Mouse (Mus musculus): ENCODE measurements around the gene Gm10273.
"Not testable (repeated sequence)": the region's sequence is repeated elsewhere in the genome, so short reads cannot be mapped to it uniquely, and the experiment has no call there.

The Gm10273 gene

DNA sequence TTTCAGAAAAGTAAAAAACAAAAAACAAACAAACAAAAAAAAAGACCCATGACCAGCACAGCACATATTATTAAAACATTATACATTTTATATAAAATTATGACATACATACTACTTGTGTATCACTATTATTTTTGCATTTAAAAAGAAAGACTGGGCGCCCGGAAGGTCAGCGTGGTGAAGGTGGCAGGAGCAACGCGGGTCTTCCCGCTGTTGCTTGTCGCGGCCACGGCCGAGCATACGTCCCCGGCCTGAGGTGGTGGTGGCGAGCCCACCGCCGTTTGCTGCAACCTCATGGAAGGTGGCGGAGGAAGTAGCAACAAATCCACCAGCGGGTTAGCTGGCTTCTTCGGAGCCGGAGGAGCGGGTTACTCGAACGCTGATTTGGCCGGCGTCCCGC, at the start of gene Gm10273:
Gene Gm10273 (plus strand): TSS at position 172 of the 400 bp plus-strand sequence.
- not testable (repeated sequence) for DNase-seq (ENCODE audit: low spot score)

DNA sequence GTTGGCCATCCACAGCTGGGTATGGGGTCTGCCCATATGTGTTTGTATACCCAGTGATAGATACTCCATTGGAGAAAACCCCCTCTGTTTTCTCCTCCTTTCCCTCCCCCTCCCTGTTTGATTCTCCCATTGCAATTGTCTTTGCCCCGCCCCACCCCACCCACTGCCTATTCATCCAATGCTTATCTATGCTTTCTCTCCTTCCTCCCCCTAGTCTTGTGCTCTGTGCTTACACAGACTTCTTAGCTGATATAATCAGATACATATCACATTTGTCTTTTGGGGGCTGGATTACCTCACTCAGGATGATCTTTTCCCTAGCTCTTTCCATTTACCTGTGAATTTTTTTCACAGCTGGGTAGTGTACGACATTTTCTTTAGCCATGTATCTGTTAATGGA, 48.9 kb upstream of the Gm10273 start:
- DNase-seq (ENCODE audit: low spot score), result no peak

DNA sequence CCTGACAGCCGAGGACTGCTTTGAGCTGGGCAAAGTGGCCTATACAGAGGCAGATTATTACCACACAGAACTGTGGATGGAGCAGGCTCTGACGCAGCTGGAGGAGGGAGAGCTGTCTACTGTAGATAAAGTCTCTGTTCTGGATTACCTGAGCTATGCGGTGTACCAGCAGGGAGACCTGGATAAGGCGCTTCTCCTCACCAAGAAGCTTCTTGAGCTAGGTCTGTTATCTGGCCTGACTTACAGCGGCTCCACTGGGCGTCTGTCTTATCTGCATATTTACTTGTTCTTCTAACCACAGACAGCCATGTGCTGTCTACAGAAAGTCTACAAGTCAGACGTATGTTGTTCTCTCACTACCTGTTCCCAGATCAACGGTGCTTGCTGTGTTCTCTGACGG, 47.2 kb upstream of the Gm10273 start:
- DNase-seq (ENCODE audit: low spot score), result no peak

DNA sequence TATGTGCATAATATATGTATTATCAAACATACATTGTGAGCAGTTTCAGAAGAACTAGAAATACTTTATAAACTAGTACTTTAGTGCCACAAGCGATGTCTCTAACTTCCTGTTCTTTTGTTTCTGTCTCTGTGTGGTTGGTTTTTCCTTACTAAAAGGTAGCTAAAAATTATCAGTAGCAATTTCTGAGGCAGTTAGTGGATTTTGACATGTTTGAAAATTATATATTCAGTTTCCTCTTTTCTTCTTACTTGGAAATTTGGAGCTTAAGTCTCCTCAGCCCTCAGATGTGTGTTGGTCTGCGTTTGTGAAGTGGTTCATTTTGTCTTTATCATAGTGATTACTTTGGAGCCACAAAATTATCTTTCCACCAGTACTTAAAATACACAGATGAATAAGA, 45.9 kb upstream of the Gm10273 start:
- no peak for DNase-seq (ENCODE audit: low spot score)

DNA sequence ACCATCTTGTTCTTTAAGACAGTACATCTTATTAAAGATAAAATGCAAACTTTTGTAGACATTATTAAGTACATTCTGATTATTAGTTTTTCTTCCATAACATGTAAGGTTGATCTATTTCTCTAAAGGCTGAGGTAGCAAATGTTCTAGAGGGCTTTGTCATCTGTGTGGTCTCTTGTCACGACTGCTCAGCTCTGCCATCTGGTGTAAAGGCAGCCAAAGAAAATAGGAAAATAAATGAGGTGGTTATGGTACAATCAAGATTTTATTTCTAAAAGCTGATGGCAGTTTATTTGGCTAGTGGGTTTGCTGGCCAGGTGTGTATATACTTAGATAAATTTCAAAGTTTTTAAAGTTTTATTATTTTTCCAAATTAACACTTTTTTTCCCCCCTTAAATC, 42.4 kb upstream of the Gm10273 start:
- DNase-seq (ENCODE audit: low spot score), result no peak

GRCm38 (mm10) chr10:59354120-59354519, 41.3 kb upstream of the Gm10273 start:
- DNase-seq (ENCODE audit: low spot score), result no peak

GRCm38 (mm10) chr10:59355020-59355419, 40.4 kb upstream of the Gm10273 start:
- no peak for DNase-seq (ENCODE audit: low spot score)

DNA sequence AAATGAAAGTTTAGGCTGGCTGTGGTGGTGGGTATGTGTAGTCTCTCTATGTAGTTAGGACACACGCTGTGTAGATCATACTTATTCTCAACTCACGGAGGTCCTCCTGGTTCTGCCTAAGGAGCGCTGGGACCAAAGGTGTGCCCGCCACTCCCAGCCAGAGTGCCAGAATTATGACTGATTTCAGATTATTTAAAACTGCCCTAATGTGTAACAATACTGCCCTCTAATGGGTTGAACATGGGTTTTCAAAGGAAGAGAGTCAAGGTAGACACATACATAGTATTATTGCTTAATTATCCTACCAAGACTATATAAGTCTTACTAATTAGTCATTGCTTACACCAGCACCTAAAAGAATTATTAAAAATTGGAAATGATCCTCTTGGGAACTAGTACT, 36.7 kb upstream of the Gm10273 start:
- no peak for DNase-seq (ENCODE audit: low spot score)

DNA sequence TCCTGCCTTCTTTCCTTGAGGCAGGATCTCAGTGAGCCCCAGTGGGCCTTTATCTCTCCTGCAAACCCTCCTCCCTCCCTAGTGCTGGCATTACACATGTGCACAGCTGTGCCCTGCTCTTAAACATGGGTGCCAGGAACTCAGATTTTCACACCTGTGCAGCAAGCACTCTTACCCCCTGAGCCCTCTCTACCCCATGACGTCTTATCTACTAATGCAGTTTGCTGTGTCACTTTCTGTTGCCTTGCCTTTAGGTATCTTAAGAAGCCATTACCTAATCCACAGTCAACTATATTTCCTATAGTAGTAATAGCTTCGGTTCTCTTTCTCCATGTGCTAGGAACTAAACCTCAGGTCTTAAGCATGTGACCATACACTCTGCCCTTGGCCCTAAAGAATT, 32.2 kb upstream of the Gm10273 start:
- DNase-seq (ENCODE audit: low spot score), result no peak

GRCm38 (mm10) chr10:59364551-59364950, 30.9 kb upstream of the Gm10273 start:
- no peak for DNase-seq (ENCODE audit: low spot score)

DNA sequence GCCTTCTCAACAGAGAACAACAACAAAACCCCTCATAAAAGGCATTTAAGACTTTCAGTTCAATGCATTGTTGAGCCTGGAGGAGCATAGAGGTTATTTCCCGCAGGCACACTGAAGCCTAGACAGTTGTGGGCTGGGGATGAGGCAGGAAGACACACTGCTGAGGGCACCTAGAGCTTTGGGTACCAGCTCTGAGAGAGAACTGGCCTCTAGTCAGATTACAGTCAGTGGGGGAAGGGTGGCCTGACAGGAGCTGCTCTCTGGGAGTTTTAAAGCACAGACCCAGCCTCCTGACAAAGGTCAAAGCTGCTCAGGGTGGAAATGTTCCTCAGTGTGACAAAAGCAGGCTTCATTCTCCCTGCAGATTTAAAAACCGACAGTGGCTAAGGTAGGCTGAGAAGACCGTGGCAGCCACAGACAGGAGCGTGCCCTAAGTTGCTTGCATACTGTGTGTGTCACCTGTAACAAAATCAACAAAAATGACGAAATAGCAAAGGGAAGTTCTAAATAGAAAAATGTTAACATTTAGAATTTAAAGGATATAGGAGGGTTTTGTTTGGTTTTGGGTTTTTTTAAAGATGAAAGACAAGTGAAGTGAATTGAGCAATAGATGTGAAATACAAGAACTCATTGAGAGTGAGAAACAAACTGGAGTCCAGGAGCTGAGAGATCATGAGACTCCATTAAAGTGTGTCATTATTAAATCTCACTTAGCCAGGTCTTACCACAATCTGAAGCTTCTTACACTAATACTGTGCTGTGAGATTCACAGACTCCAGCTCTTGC, 29.4 kb upstream of the Gm10273 start:
- no peak for DNase-seq (ENCODE audit: low spot score)

DNA sequence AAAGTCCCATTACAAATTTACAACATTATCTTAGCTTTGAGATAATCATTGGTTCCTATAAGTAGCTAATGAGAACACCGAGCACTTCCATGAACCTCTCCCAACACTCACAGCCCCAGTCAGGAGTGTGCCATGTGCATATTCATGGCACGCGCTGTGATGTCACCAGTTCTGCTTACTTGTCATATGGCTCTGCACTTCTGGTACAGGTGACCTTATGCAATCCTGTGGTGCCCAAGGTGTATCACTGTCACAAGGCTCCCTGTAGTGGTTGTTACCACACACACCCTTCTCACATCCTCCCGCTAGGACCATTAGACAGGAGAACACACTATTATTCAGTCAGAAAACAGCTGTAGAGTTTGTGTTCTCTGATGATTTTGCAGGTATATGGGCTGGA, 28.7 kb upstream of the Gm10273 start:
- DNase-seq (ENCODE audit: low spot score), result no peak

DNA sequence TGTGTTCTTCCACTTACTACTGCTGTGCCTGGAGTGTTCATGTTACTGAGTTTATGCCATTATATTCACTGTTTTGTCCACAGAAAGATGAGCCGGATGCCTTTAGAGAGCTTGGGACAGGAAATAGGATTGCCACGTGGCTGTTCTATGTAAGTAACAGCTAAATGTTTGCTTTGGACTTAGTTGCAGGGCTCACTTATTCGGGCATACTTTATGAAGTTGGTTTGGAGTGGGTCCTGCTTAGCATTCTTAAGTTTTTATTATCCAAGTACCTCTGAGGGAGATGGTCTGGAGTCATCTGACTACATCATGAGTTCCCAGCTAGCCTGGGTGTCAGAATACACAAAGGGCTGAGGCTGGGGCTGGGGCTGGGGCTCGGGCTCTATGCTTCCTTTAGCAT, 28.2 kb upstream of the Gm10273 start:
- no peak for DNase-seq (ENCODE audit: low spot score)

- no peak for DNase-seq (ENCODE audit: low spot score)
Observed at GRCm38 (mm10) chr10:59368729-59369128, 26.7 kb upstream of the Gm10273 start.

DNA sequence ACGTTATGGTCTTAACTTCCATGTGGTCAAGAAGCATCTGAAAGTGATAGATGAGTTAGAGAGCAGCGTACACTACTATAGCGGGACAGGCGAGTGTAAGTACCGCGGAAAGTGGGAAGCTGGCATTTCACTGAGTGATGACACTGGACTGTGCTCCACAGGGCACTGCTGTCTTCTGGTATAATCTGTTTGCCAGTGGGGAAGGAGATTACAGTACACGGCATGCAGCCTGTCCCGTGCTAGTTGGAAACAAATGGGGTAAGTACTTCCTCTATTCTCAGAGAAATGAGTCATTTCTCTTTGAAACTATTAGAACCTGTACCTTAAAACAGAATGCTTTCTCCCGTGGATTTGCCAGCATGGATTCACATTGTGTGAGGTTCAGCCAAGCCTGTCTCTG, 26.0 kb upstream of the Gm10273 start:
- DNase-seq (ENCODE audit: low spot score), result no peak

DNA sequence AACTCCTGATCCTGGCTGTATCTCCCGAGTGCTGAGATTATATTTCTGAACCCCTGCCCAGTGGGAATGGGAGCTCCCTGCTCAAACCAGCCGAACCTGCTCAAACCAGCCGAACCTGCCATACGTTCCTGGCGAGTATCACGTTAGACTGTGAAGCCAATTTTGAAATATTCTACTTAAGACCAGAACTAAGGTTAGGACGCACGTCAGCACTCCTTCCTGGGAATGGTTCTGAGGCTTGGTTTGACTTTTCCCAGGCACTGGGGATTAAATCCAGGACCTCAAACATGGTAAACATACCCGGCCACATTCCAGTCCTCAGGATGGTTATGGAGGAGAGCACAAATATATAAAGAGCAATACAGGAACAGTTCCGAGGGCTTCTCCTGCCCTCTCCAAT, 17.5 kb upstream of the Gm10273 start:
- no peak for DNase-seq (ENCODE audit: low spot score)

- no peak for DNase-seq (ENCODE audit: low spot score)
Observed at GRCm38 (mm10) chr10:59378728-59379127, 16.7 kb upstream of the Gm10273 start.

- no peak for DNase-seq (ENCODE audit: low spot score)
Observed at GRCm38 (mm10) chr10:59379927-59380326, 15.5 kb upstream of the Gm10273 start.

- no peak for DNase-seq (ENCODE audit: low spot score)
Observed at GRCm38 (mm10) chr10:59380411-59380821, 15.0 kb upstream of the Gm10273 start.

DNA sequence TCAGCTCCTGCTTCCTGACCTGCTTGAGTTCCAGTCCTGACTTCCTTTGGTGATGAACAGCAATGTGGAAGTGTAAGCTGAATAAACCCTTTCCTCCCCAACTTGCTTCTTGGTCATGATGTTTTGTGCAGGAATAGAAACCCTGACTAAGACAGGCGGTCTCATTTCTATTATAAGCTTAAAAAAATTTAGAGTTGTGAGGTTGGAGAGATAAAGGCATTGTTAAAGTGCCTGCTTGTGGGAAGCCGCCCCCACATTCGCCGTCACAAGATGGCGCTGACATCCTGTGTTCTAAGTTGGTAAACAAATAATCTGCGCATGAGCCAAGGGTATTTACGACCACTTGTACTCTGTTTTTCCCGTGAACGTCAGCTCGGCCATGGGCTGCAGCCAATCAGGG, 13.9 kb upstream of the Gm10273 start:
- not testable (repeated sequence) for DNase-seq (ENCODE audit: low spot score)

GRCm38 (mm10) chr10:59386951-59387350, 8.5 kb upstream of the Gm10273 start:
- DNase-seq (ENCODE audit: low spot score), result peak; percentile 63

DNA sequence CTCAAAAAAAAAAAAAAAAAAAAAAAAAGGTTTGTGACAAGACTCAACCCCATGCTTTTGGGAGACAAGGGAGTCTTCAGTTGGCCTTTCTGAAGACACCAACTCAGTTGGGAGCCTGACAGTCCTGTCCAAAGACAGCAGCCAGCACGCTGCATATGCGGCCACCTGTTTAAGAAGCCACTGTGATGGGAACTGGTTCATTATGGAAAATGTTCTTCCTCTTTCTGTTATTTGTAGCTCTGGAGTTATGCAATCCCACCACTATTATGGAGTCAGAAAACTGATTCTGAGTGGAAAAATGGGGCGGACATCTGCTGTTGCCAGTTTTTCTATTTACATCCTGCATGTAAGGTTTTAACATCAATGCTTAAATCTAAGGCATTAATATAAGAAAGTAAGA, 5.8 kb upstream of the Gm10273 start:
- DNase-seq (ENCODE audit: low spot score), result peak; percentile 12

GRCm38 (mm10) chr10:59391907-59392306, 3.5 kb upstream of the Gm10273 start:
- no peak for DNase-seq (ENCODE audit: low spot score)
